Mouse (Mus musculus) monocyte, adult 2 months (primary cell): ENCODE results near the gene Repin1.
"Not testable (repeated sequence)": the region's sequence is repeated elsewhere in the genome, so short reads cannot be mapped to it uniquely, and the experiment has no call there.

Experiments used
- DNase-seq, 2 experiments: peaks; one replicate each; pipeline ENCODE4 v3.0.0; 2022; ENCODE audit warnings: low spot score in 2 of 2, low read depth in 1 of 2

Repin1 gene

GRCm38 (mm10) chr6:48579215-48579648 is 14.5 kb upstream of the Repin1 start:
- no peak for DNase-seq

GRCm38 (mm10) chr6:48581257-48581656 is 12.4 kb upstream of the Repin1 start:
- DNase-seq = no peak

GRCm38 (mm10) chr6:48582037-48582436 is 11.6 kb upstream of the Repin1 start:
- no peak for DNase-seq

- DNase-seq = no peak
These were observed 4.4 kb upstream of the Repin1 start, which contains the start of gene Gm45021 for GRCm38 (mm10) chr6:48589194-48589750. Gene Gm45021, plus strand, starts transcription at chr6:48589610.

- DNase-seq = no peak
These were observed 2.4 kb upstream of the Repin1 start for GRCm38 (mm10) chr6:48591221-48591845.

GRCm38 (mm10) chr6:48591871-48592270 is 1.8 kb upstream of the Repin1 start:
- DNase-seq = no peak

GRCm38 (mm10) chr6:48594043-48594738 is 508 bp downstream of the Repin1 start:
- DNase-seq = no peak

GRCm38 (mm10) chr6:48595278-48595677 is 1.6 kb downstream of the Repin1 start:
- no peak for DNase-seq

GRCm38 (mm10) chr6:48596545-48597232 is 3.0 kb downstream of the Repin1 start:
- DNase-seq = no peak

- DNase-seq = no peak
These were observed 3.5 kb downstream of the Repin1 start for GRCm38 (mm10) chr6:48597233-48597625.

GRCm38 (mm10) chr6:48600594-48600993 is 6.9 kb downstream of the Repin1 start:
- DNase-seq = no peak

GRCm38 (mm10) chr6:48601271-48602079 is 7.8 kb downstream of the Repin1 start, which contains the start of gene Zfp775:
Gene Zfp775, plus strand, starts transcription at chr6:48602063.
- peak; percentile 71 to 81 for DNase-seq

- no peak for DNase-seq
These were observed 8.5 kb downstream of the Repin1 start for GRCm38 (mm10) chr6:48602080-48602741.

GRCm38 (mm10) chr6:48608124-48608523 is 14.4 kb downstream of the Repin1 start:
- DNase-seq = no peak

- DNase-seq = no peak
These were observed 15.8 kb downstream of the Repin1 start for GRCm38 (mm10) chr6:48609512-48609911.

- DNase-seq = no peak
These were observed 17.0 kb downstream of the Repin1 start for GRCm38 (mm10) chr6:48610657-48611056.

- no peak for DNase-seq
These were observed 19.8 kb downstream of the Repin1 start for GRCm38 (mm10) chr6:48613464-48613863.

- no peak for DNase-seq
These were observed 21.1 kb downstream of the Repin1 start for GRCm38 (mm10) chr6:48614756-48615155.

GRCm38 (mm10) chr6:48620031-48620430 is 26.3 kb downstream of the Repin1 start:
- DNase-seq = no peak

GRCm38 (mm10) chr6:48622186-48622843 is 28.6 kb downstream of the Repin1 start:
- not testable (repeated sequence) for DNase-seq
